In the genomic region with DNA sequence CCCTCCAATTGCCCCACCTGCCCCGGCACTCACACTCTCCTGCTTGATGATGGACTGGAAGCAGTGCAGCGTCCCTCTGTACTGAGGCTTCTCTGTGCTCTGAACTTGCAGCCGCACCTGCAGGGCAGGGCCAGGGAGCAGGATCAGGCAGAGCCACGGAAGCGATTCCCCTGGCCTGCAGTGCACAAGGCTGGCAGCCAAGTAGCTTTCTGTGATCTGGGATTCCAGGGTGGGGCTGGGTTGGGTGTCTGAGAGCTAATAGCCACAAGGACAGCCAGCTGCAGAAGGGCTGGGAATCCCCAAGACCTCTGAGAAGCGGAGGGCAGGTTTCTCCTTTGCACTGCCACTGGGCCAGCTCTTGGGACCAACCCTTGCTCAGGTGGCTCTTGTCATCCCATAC, we compare ENCODE assay signal across 11 mouse cellular contexts.
"Had no signal": no experiment of that assay in that cellular context is flagged by ENCODE, and none has a peak within 500 bp of the region (broad histone marks: within the 10 kb centered on the region; RNA-seq: fewer than 3 reads in every experiment).

No protein-coding gene starts in this region.

- H3K27me3 ChIP-seq: limb, embryonic 13.5 days; neural tube, embryonic 15.5 days had no signal

- H3K9me3 ChIP-seq: limb, embryonic 13.5 days; midbrain, embryonic 10.5 days; neural tube, embryonic 15.5 days had no signal

- DNase-seq: kidney, postnatal 36 days; lung, adult 18-20 months; midbrain, embryonic 14.5 days; right cerebral cortex, adult 18-20 months; spleen, adult 18-20 months; thymus, adult 18-20 months; thymus, postnatal 14 days had no signal

- H3K4me3 ChIP-seq: limb, embryonic 13.5 days; midbrain, embryonic 10.5 days; myocyte; neural tube, embryonic 15.5 days had no signal

- H3K4me1 ChIP-seq: midbrain, embryonic 10.5 days had no signal
